Mouse (Mus musculus) myocyte (in vitro differentiated cells): ENCODE data around the gene 1700020D05Rik.
A peak's percentile ranks its signal among the peaks of the same experiment; 100 is the strongest.

Experiments used
- CEBPB ChIP-seq: IDR thresholded peaks from 2 replicates; pipeline ENCODE4 v1.6.1; 2011; ENCODE audit warnings: mild to moderate bottlenecking, moderate library complexity; ENCODE audit not compliant: poor library complexity, insufficient read depth, severe bottlenecking
- E2F4 ChIP-seq: IDR thresholded peaks from one replicate; pipeline ENCODE4 v1.6.1; 2011; ENCODE audit warnings: mild to moderate bottlenecking, control low read depth, moderate library complexity; ENCODE audit not compliant: insufficient read depth
- MAX ChIP-seq: IDR thresholded peaks from one replicate; pipeline ENCODE4 v1.6.1; 2011; ENCODE audit warnings: low read depth, mild to moderate bottlenecking, control low read depth
- MYOG ChIP-seq, 3 experiments: IDR thresholded peaks; one replicate each; pipeline ENCODE4 v1.6.1; 2011; ENCODE audit warnings: control low read depth in 2 of 3, low read depth in 2 of 3, mild to moderate bottlenecking in 2 of 3; ENCODE audit not compliant: insufficient read length in 2 of 3, control insufficient read depth in 1 of 3, insufficient read depth in 1 of 3
- POLR2A ChIP-seq: IDR thresholded peaks from one replicate; pipeline ENCODE4 v1.6.1; 2011; ENCODE audit warnings: low read depth, mild to moderate bottlenecking, control low read depth, moderate library complexity; ENCODE audit not compliant: insufficient read length
- POLR2AphosphoS2 ChIP-seq: IDR thresholded peaks from one replicate; pipeline ENCODE4 v1.6.1; 2011; ENCODE audit warnings: low read depth, control low read depth; ENCODE audit not compliant: insufficient read length
- REST ChIP-seq: IDR thresholded peaks from one replicate; pipeline ENCODE4 v1.6.1; 2011; ENCODE audit warnings: mild to moderate bottlenecking, control low read depth, moderate library complexity; ENCODE audit not compliant: insufficient read depth, insufficient read length
- SRF ChIP-seq: IDR thresholded peaks from one replicate; pipeline ENCODE4 v1.6.1; 2011; ENCODE audit warnings: low read depth; ENCODE audit not compliant: control insufficient read depth, insufficient read length
- TCF12 ChIP-seq: IDR thresholded peaks from one replicate; pipeline ENCODE4 v1.6.1; 2011; ENCODE audit warnings: mild to moderate bottlenecking, control low read depth; ENCODE audit not compliant: poor library complexity, insufficient read depth, severe bottlenecking
- TCF3 ChIP-seq: IDR thresholded peaks from one replicate; pipeline ENCODE4 v1.6.1; 2011; ENCODE audit warnings: low read depth, control low read depth; ENCODE audit not compliant: insufficient read length
- USF1 ChIP-seq: IDR thresholded peaks from one replicate; pipeline ENCODE4 v1.6.1; 2011; ENCODE audit warnings: low read depth, mild to moderate bottlenecking, control low read depth, moderate library complexity

DNA sequence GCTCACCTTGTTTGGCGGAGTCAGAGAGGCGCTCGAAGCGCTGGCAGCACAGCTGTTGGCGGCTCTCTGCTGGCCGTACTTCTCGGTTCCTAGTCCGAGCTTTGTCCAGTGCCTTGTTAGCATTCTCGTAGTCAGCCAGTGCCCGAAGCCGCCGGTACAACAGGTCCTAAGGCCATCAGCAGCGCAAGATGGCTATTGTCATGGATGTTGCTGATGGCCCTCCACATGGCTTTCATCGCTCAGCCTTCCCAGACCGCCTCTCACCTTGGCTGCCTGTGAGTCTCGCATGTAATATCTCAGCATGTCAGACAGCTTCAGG is 7.6 kb downstream of the 1700020D05Rik start:
- TF ChIP-seq TCF12 (no peak), POLR2A (peak; percentile 44), CEBPB (no peak), TCF3 (no peak), USF1 (no peak), MAX (no peak), REST (no peak), SRF (no peak), E2F4 (no peak), POLR2AphosphoS2 (peak; percentile 62), MYOG (IDR thresholded peaks at IDR 0.05; ENCODE audit: control insufficient read depth in 1 of 3, insufficient read depth in 1 of 3, insufficient read length in 2 of 3, low read depth in 2 of 3) (no peak)
